Mouse (Mus musculus) adrenal gland, adult (tissue): Measurements from ENCODE around the gene Slc22a20.

Experiments used
- DNase-seq, 2 experiments: peaks; one replicate each; pipeline ENCODE4 v3.0.0; 2022 to 2023; ENCODE audit warnings: low spot score in 1 of 2; ENCODE audit not compliant: inconsistent age in 2 of 2

The Slc22a20 gene

DNA sequence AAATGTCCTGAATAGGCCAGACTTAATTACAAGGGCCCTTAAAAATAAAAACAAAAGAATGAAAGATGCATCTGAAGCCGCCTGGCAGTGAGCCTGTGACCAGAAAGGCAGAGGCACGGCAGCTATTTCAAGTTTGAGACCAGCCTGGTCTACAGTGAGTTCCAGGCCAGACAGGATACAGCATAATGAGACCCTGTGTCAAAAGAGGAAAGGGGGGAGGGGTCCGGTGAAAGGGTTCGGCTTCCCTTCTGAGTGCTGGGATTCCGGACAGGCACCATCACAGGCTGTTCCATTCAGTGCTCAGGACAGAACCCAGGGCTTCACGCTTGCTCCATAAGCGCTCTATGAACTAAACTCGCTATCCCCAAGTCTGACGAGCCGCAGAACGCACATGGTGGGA is 58.9 kb downstream of the Slc22a20 start:
- DNase-seq = no peak

DNA sequence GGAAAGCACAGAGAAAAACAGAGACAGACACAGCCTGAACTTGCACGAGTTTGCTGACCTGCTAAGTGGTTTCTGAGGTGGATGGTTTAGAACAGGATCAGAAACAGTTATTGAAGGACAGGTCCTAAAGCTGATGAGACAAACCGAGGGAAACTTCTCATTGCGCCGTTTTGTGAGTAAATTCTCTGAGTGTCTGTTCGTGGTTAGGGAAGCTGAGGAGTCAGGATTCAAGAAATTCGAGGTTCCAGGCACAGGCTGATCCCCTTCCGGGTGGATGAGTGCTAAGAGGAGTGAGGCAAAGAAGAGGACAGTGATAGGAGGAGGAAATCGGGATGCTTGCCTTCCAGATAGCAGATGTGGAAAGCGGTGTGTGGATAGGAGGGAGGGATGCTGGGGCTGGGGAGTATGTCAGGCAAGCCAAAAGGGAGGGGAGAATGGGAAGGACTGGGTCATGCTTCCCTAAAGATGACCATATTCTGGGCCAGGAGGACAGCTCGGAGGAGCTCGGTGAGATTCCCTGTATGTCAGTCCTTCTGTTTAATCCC is 60.6 kb downstream of the Slc22a20 start:
- DNase-seq = no peak

DNA sequence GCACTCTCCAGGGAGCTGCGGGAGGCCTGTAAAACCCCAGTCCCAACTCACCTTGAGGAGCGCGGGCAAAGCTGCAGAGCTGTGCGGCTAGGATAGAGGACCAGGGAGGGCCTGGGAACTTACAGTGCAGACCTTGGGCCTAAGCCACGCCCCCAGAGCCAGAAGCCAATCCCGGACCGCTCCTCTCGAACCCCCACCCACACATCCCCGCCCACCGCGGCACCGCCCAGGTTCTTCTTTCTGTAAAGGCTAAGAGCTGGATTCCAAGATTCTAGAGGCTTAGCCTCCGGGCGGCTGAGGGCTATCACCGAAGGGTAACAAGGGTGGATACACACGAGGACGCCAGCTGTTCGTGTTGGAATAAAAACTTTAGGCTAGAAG is 61.2 kb downstream of the Slc22a20 start, which contains the start of gene Cdc42ep2:
Gene Cdc42ep2, minus strand, starts transcription at position 104 of the 381 bp plus-strand sequence.
- DNase-seq = peak; percentile 96 to 98

DNA sequence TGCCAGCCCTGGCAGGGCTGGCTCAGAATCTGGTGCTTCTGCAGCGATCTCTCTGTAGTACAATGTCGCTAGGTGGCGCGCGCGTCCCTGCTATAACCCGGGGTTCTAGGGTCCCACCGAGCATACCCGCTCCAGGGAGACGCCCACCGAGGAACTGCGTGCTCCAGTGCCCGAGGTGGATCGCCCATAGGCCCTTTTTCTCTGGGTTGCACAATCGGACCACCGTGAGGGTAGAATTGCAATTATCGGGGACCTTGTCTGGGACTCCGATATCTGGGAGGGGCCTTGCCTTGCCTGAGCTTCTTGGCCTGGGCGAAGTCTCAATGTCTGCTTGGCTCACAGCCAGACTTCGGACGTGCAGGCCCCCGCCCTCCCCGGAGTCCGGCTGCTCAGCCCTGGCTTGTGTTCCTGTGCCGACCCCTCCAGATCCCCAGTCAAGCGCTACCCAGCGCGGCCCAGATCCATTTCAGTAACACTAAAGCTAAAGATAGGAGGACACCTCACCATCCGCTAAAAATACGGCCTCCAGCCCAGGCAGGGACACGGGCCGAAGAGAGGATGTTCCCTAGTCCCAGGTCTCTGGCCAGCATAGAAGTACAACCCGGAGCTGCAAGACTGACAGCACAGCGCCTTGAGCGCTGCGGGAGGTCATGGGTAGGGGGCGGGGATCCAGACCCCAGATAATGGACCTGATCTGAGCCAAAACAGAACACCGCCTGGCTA is 61.8 kb downstream of the Slc22a20 start:
- DNase-seq = peak; percentile 84 to 95

DNA sequence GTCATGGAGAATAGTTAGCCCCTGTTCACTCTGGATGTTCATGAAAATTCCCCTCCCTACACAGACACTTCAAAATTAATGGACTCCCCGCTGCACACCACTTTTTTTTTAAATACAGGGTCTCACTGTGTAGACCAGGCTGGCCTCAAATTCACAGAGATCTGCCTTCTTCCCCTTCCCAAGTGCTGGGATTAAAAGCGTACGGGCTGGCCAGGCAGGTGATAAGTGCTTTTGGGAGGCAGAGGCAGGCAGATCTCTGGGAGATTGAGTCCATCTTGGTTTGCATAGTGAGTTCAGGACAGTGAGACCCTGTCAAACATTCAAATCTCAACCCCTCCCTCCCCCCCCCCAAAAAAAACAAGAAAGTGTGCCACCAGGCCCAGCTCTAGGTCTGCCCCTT is 63.0 kb downstream of the Slc22a20 start:
- DNase-seq = no peak

DNA sequence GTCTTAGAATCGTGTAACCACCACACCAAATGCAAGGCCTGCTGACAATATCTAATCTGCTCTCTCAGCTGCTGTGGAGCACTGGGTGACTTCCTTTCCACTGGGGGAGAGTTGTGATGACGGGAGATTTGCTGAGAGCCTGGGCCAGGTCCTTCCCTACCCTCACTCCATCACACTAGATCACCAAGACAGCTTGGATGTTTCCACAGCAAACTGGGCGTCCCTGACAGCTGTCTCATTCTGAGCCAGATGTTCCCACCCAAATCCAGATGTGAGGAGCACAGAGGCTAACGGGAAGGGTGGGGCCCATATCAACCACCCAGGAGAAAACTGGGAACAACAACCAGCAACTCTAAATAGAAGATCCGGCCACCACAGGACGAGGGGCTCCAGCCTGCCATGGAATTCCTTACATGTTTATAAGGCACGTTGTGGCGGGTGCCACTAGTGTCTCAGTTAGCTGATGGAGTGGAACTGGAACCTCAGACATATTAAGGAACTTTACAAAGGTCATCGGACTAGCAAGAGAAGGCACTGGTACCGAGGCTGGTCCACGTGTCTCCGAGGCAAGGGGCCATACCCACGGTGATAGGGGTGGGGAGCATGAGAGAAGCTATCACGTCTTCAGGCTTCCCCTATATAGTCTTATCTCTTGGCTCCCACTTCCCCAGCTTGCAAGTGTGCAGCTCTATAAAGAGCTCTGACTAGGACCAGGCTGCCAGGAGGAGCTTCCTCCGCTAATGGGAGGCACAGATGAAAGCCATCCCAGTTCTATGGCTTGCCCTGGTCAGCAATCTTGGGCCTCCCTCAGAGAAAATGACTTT is 63.6 kb downstream of the Slc22a20 start:
- peak in 1 of 2 experiments; percentile 54 for DNase-seq

DNA sequence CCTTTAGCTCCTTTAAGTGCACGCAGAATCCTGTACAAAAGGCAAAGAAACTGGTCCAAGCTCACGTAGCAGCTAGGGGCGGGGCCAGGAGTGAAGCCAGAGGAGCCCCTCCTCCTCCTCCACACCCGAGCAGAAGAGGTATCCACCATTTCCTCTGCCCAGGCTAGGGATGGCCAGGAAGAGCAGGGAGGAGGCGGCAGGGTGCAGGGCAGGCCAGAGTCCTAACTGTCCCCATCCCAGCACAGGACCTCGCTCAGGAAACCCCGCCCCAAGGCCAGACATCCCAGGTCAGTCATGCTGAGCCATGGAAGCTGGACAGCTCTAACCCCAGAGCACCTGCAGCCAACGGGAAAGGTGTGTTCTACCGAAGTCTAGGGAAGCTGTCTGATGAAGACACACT is 64.2 kb downstream of the Slc22a20 start:
- peak in 1 of 2 experiments; percentile 52 for DNase-seq
